Mouse (Mus musculus): ENCODE results near the gene Zfp791. TPM values are rescaled to one million over a fixed set of nuclear protein-coding genes. Genes with fewer than 3 reads are reported as not detected.
"Not testable (repeated sequence)": the region's sequence is repeated elsewhere in the genome, so short reads cannot be mapped to it uniquely, and the experiment has no call there.

Gene Zfp791
- total RNA-seq (2021): 1 to 10 TPM; 2.0 to 2.5 TPM
- long read RNA-seq, experiment 1: 0 reads
- long read RNA-seq, experiment 2, partial matches to known transcripts: 0 of 2 reads
- long read RNA-seq, experiment 2, other reads (novel, unspliced or antisense): 0 of 2 reads

DNA sequence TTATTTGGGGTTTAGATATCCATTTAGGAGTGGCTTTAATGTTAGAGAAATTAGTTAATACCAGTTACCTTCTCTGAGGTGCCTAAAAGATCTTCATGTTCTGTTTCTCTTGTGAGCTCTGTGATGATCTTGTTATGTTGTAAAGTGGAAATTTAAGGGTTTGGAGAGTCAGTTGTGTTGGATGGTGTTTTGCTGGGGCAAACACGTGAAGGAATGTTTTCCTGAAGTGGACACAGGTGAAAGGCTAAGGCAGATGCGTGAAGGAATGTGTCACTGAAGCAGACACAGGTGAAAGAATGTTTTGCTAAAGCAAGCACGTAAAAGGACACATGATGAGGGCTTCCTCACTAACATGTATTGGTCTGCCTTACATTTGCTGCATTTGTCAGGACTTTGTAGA, at the start of gene Zfp791:
Gene Zfp791, minus strand, starts transcription at position 101 of the 400 bp plus-strand sequence.
- DNase-seq: no peak
- intact Hi-C loops (cut with DNase I): no loop called here

DNA sequence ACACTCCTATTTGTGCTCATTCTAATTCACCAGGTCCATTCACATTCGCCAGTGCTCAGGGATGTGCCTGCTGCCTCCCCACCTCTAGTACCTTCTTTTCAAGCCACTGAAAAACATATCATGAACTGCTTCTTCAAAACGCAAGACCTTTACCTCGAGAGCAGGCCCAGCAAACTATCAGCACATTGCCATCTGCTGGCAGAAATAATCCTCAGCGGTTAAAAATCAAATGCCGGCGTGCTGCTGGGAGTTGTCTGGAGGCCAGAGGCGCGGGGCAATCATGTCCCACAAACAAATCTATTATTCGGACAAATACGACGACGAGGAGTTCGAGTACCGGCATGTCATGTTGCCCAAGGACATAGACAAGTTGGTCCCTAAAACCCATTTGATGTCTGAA, 48.4 kb upstream of the Zfp791 start:
- intact Hi-C loops (cut with DNase I): loop anchor here (2.0 kb wide), 1 partner anchor 94 kb away; no protein-coding TSS in a partner anchor
- DNase-seq: peak; percentile 40 to 58

DNA sequence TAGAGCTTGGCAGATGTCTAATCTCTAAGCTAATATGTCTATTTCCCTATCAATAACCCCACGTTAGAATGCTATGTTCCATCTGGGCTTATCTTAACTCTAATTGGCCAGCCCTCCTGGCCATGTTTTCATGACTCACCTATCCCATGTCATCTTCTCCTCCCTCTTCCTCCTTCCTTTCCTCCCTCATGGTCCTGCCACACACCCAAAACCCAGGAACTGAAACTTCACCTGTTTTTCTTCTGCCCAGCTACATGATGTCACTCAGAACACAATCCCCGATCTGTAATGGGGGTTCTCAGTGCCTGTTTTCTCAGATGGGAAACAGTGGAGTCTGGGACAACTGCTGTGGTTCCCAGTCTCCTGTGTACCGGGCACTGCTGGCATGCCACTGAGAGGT, 28.7 kb upstream of the Zfp791 start, which contains the start of gene Cks1brt:
Gene Cks1brt, plus strand, starts transcription at position 301 of the 400 bp plus-strand sequence.
- intact Hi-C loops (cut with DNase I): no loop called here
- DNase-seq: no peak

DNA sequence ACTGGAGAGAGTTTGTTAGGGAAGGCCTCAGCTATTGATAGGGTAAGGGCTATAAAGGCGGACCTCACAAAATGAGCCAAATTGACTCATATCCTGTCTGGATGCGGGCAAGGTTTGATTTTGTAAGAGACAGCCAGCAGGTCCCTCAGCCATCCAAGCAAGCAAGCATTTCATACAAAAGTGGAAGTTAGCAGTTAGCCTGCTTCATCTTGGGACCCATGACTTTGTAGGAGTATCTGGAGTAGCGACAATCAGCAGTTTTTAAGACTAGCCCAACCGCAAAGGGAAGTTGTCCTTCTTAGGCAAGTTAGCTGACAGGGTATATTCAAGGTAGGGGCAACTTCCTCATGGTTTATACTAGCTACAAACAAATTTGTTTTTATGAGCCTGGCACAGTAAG, 19.6 kb upstream of the Zfp791 start:
- intact Hi-C loops (cut with DNase I): no loop called here
- DNase-seq: no peak

DNA sequence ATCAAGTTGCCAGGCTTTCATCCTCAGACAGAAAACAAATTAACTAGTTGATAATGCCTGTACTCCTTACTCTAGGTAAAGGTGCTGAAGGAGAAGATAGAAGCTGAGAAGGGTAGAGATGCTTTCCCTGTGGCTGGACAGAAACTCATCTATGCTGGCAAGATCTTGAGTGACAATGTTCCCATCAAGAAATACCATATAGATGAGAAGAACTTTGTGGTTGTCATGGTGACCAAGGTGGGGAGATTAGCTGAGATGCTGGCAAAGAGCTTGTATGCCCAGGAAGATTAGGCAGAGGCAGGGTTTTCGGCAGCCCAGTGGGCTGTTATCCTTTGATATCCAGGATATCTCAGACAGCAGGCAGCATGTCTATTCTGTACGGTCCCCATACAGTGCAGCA, 12.8 kb upstream of the Zfp791 start:
- intact Hi-C loops (cut with DNase I); DNase-seq: not testable (repeated sequence)

DNA sequence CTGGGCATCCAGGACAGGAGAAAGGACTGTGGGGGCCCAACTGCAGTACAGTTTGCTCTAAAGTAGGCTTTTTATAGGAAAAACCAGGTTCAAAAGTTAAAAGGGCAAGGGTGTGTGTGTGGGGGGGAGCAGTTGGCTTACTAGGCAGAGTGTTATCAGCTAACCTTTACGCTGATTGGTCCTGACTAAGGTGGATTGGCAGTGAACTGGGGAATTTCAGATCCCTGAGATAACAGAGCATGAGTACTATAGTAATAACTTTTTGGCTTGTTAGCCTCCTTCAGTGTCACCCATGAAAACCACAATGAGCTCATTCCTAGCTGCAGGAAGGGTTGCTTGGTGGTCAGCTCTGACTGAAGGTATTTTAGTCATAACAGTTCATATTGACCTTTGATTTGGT, 9.4 kb upstream of the Zfp791 start:
- intact Hi-C loops (cut with DNase I): no loop called here
- DNase-seq: no peak

DNA sequence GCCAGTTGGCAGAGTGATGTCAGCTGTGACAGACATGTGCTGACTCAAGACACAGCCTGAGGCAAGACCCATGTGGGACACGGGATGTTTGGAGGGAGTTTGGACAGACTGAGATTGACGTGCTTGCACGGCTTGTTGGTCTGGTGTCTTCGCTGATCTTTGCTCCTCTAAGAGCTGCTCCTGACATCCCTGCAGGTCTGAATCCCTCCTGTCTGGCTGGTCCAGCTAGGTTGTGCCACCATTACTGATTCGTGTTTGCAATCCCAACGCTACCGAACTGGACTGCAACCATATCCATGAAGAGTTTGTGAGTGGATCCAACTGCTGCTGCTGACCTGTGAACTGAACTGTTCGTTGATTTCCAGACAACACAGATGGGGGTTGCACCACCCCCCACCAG, 796 bp upstream of the Zfp791 start:
- intact Hi-C loops (cut with DNase I): no loop called here
- no peak for DNase-seq

DNA sequence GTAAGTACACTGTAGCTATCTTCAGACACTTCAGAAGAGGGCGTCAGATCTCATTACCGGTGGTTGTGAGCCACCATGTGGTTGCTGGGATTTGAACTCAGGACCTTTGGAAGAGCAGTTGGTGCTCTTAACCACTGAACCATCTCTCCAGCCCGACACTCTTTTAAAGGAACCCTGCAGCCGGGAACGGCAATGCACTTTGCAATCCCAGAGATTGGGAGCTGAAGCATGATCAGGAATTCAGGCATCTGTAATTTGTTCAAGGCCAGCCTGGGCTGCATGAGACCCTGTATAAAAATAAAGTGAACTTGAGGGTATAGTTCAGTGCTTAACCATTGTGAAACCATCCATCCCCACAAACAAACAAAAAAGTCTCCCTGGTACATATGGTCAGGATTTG, 2.6 kb downstream of the Zfp791 start:
- intact Hi-C loops (cut with DNase I); DNase-seq: not testable (repeated sequence)

DNA sequence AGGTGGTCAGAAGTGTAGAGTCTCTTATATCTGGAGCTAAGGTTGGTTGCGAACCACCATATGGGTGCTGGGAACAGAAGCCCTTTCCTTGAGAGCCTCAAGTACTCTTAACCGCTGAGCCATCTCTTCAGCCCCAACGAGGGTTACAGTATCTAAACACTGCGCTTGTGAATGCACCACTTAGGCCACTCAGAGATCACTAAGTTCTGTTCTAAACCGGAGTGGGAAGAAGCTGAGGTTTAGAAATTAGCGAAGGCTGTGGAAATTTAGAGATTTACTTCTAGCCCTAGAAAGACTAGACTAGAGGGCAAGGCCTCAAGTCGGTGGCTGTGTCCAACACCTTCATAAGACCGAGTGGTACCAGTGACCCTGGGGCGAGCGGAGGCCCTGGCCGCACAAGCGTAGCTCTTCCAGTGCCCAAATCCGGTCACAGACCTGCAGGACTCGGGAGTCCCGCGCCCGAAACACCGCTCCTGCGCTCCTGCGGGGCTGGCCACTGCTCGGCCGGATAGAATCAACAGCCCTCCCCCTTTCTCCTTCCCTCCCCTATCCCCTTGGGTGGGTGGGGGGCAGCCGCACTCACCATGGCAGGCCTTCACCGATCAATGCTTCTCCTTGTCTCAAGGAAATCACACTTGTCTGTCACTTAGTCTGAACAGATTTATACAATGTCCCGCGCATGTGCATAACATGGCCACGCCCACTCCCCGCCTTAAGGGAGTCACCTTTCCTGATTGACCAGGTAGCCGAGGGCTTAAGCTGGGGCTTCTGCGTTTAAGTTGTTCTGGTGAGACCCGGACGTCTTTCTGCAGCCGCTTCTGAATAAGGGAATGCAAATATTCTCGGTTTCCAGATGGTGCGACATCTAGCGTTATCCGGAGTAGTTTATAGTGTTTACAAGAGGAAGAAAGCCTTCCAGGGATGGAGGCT, 3.6 kb downstream of the Zfp791 start:
- intact Hi-C loops (cut with DNase I): no loop called here
- peak; percentile 71 to 81 for DNase-seq

DNA sequence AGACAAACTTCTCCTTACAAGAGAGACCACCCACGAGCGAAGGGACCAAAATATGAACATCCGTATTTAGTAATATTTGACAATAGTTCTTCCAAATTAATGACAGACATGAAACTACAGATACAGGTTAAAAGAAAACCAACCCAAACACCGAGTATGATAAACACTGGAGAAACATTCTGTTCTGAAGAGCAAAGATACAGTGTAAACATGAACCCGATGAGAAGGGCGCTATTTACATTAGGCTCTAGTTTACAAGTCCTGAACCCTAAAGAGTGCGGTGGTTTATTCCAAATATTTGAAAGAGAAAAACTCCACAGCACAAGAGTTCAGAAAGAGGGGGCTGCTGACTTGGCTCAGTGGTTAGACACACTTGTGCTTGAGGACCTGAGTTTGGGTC, 5.9 kb downstream of the Zfp791 start:
- intact Hi-C loops (cut with DNase I): no loop called here
- no peak for DNase-seq

DNA sequence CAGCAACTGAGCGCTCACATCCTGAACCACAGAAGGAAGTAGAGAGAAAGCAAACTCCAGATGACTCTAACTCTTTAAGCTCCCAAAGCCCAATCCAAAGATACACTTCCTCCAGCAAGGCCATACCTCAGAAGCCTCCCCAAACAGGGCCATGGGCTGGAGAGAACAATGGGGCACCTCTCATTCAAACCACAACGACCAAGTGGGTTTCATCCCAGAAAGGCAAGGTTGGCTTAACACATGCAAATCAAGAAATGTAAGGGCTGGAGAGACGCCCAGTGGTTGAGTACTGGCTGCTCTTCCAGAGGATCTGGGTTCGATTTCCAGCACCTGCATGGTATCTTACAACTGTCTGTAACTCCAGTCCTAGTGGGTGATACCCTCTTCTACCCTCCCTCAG, 7.4 kb downstream of the Zfp791 start:
- no peak for DNase-seq
- intact Hi-C loops (cut with DNase I): no loop called here

DNA sequence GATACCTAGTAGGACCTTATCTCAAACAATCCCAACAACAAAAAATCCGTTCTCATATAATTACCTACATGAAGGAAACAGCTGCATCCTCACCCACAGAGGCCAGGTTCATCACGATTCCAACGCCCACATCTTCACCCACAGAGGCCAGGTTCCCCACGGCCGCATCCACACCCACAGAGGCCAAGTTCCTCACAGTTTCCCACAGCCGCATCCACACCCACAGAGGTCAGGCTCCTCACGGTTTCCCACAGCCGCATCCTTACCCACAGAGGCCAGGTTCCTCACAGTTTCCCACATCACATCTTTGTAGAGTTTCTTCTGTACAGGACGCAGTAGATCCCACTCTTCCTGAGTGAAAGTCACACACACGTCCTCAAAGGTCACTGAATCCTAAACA, 9.7 kb downstream of the Zfp791 start:
- intact Hi-C loops (cut with DNase I): no loop called here
- no peak for DNase-seq

DNA sequence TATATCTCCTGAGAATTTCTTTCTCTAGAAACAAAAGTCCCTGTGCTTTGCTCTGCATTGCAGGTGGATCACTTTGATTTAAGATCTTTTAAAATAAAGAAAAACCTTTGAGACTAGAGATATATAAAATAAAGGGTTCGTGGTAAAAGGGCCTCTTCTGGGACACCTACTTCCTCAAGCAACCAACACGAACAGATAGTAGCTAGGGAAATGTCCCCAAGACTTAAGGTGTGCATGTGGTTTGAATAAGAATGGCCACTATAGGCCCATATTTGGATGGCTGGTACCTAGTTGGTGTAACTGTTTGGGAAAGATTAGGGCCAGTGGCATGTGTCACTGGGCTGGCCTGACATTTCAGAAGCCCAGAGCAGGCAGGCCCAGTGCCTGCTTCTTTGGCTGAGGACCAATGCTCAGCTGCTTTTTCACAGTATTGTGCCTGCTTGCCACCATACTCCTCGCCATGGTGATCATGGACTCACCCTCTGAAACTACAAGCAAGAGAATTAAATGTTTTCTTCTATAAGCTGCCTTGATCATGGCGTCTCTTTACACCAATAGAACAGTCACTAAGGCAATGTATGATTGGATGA, 22.7 kb downstream of the Zfp791 start:
- intact Hi-C loops (cut with DNase I): no loop called here
- no peak for DNase-seq

DNA sequence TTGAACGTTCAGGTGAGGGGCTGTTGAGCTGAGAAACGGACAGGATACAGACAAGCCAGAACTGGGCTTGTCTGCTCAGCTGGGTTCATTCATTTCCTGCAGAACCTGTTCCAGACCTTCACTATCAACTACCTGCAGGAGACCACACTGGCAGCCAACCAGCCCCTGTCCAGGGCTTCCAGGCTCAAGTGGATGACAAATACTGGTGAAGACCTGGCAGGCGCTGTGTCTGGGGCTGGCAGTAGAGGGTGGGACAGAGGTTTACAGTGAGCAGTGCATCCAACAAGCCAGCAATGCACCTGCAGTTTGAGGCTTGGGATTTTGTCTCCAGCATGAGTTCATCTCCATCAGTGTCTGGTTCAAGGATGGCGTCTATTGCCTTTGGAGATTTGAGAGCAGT, 26.0 kb downstream of the Zfp791 start:
- intact Hi-C loops (cut with DNase I): no loop called here
- no peak for DNase-seq

DNA sequence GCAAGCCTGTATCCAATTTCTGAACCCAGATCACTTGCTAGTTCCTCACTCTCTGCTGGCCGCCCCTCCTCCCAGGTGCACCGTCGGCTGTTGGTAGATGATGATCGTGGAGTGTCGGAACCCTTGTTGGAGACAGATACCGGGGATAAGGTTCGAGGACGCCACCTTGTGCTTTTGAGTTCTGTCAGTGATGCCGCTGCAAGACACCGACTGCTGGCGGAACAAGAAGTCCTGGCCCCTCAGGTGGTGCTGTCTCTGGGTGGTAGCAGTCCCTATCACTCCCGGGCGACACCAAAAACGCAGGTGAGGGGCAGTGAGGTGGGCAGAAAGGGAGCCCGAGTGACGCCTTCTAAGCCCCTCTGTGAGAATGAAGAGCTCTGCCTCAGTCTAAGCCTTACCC, 26.7 kb downstream of the Zfp791 start:
- no peak for DNase-seq
- intact Hi-C loops (cut with DNase I): no loop called here

DNA sequence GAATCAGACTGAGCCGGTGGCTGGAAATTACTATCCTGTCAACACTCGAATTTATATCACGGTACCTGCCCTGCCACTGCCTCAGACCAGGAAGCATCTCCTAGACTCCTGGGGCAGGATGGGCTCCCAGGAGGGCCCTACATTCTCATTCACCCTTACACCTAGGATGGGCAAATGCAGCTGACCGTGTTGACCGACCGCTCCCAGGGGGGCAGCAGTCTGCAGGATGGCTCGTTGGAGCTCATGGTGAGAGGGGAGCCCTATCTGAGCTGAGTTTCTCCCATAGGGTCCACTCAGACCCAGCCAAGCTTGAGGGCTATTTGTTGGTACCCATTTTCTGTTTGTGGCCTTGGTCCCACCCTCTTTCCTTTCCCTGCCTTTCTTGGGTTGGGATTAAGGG, 27.3 kb downstream of the Zfp791 start:
- DNase-seq: no peak
- intact Hi-C loops (cut with DNase I): no loop called here

DNA sequence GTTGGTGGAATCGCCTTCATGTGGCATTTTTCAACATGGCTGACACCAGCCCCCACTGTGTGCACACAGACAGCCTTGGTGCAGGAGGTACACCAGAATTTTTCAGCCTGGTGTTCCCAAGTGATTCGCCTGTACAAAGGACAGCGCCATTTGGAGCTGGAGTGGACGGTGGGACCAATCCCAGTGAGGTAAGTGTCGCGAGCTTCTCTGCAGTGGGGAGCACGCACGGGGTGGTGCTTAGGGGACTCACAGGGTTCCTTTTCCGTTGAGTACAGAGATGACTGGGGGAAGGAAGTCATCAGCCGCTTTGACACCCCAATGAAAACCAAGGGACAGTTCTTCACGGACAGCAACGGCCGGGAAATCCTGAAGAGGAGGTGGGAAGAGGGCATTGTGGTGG, 27.8 kb downstream of the Zfp791 start:
- intact Hi-C loops (cut with DNase I): no loop called here
- no peak for DNase-seq

DNA sequence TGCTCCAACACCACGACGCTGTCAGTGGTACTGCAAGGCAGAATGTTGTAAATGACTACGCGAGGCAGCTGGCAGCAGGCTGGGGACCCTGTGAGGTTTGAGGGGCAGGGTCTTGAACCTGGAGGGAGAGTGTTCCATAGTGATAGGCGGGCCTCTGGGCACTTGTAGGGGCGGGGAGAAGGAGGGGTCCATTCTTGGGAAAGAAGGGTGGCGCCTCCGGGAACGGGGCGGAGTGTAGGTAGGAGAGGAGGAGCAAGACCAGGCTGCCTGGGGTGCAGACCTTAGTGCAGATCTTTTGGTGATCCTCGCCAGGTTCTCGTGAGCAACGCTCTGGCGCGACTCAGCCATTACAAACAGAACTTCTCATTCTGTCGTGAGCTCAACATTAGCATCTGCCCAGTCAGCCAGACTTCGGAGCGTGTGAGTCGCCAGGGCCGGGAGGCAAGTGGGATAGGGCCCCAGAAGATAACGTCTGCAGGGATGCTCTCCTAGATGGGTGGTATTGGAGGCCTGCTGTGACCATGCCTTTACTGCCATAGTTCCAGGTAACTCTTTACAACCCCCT, 31.3 kb downstream of the Zfp791 start:
- DNase-seq: no peak
- intact Hi-C loops (cut with DNase I): no loop called here

DNA sequence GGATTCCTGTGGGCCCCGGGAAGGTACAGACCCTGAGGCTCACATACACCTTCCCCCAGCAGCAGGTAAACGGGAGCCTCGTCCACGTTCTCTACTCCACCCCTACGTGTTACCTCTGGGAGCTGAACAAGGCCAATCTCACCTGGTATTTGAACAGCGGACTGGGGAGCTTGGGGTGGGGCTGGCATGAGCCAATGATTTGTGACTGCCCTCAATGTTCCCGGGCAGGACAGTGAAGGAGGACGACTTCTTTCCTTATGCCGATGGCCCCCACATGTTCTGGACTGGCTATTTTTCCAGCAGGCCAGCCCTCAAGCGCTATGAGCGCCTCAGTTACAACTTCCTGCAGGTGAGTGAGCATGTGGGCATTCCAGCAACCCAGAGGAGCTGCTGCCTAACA, 32.0 kb downstream of the Zfp791 start:
- intact Hi-C loops (cut with DNase I): no loop called here
- no peak for DNase-seq

DNA sequence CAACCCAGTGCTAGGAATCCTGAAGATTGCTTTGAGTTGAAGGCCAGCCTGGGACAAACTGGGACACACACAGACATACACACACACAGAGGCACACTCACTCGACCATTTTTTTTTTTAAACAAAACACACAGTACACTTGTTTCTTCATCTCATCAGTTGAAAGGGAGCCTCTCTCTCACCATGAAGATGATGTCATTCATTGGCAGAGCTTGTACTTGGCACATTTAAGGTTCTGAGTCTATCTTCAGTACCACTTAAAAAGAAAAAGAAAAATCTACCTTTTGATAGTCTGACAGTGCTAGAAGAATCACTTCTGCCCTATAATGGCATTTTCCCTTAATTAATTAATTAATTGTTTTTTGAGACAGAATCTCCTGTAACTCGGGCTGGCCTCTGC, 34.1 kb downstream of the Zfp791 start:
- no peak for DNase-seq
- intact Hi-C loops (cut with DNase I): no loop called here

DNA sequence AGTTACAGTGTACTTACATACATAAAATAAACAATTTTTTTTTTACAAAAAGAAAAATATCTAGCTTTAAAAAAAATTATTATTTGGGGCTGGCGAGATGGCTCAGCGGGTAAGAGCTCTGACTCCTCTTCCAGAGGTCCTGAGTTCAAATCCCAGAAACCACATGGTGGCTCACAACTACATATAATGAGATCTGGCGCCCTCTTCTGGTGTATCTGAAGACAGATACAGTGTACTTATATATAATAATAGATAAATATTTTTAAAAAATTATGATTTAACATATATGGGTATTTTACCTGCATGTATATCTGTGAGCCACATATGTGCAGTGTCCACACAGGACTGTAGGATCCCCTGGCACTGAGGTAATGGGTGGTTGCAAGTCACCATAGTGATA, 36.7 kb downstream of the Zfp791 start:
- no peak for DNase-seq
- intact Hi-C loops (cut with DNase I): no loop called here

All from heart, postnatal 14 days (tissue).